Mouse (Mus musculus) liver, embryonic 16.5 days (tissue): ENCODE results near the gene Creb3l4. TPM values are rescaled to one million over a fixed set of nuclear protein-coding genes. Genes with fewer than 3 reads are reported as not detected.

Experiments
- ATAC-seq: fragments of 200-750 bp; cut with Nextera tagmentation; 2 replicates; pipeline ENCODE4 v1.8.0; 2017; ENCODE audit warnings: low read depth, mild to moderate bottlenecking, moderate number of reproducible peaks, moderate library complexity
- H3K27ac ChIP-seq: fragments of 300-500 bp; sonication (generic); 2 replicates; pipeline ENCODE4 v1.5.1; 2014; ENCODE audit warnings: mild to moderate bottlenecking, low read length
- H3K27me3 ChIP-seq: fragments of 300-500 bp; sonication (generic); 2 replicates; pipeline ENCODE4 v1.6.1; 2014; ENCODE audit warnings: low read depth, low read length, mixed read lengths; ENCODE audit not compliant: control insufficient read depth, insufficient read depth
- H3K36me3 ChIP-seq: fragments of 300-500 bp; sonication (generic); 2 replicates; pipeline ENCODE4 v1.6.1; 2014; ENCODE audit warnings: mild to moderate bottlenecking; ENCODE audit not compliant: control insufficient read depth, insufficient read depth
- H3K4me1 ChIP-seq: fragments of 300-500 bp; sonication (generic); 2 replicates; pipeline ENCODE4 v1.6.1; 2014; ENCODE audit warnings: low read depth, low read length, mixed read lengths; ENCODE audit not compliant: control insufficient read depth
- H3K4me2 ChIP-seq: fragments of 300-500 bp; sonication (generic); 2 replicates; pipeline ENCODE4 v1.6.1; 2014; ENCODE audit warnings: low read depth, low read length, mixed read lengths
- H3K4me3 ChIP-seq: fragments of 300-500 bp; sonication (generic); 2 replicates; pipeline ENCODE4 v1.5.1; 2014; ENCODE audit warnings: low read depth, mild to moderate bottlenecking, low read length
- H3K9ac ChIP-seq: fragments of 300-500 bp; sonication (generic); 2 replicates; pipeline ENCODE4 v1.6.1; 2014; ENCODE audit warnings: low read depth, low read length
- H3K9me3 ChIP-seq: fragments of 300-500 bp; sonication (generic); replicated peaks from 2 replicates; pipeline ENCODE4 v1.6.1; 2016; ENCODE audit warnings: low read length; ENCODE audit not compliant: control insufficient read depth
- WGBS: fragments of 180-500 bp; shearing (Covaris S2); extraction: QIAGEN DNeasy Blood & Tissue Kit; methylation state at CpG from one replicate; pipeline ENCODE4 v1.1.7; 2014; ENCODE audit not compliant: insufficient replicate concordance; 5-methylcytosine and 5-hydroxymethylcytosine counted together
- polyA plus RNA-seq: library from polyadenylated mRNA; unstranded; fragments of >200 nt; fragmentation: Nextera tagmentation; extraction: Ambion mirVana; gene quantifications from 2 replicates; pipeline ENCODE4 v1.2.1, GENCODE M21; 2015

Gene Creb3l4
- polyA plus RNA-seq, 1 experiment from 2014 or later: 0.41 TPM

DNA sequence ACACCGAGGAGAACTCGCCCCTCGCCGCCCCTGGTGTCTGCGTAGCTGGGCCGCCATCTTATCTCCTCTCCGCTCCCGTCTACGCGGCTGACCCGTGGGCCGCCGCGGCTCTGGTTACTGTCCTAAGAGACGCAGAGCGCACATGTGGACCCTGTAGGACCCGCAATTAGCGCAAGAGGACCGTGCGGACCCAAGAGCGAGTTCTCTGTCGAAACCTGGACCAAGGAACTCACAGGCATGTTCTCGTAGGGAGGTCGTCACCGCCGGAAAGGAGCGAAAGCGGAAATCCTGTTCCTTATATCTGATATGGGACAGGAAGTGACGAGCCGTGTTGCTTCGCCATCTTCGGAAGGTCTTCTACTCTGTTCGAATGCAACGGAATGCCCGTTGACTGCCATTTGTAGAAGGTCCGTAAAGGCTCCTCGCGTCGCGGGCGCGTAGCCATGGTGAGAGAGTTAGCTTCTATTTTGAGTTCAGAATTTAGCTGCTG is 29.9 kb downstream of the Creb3l4 start, which contains the start of the genes Rps27 and Rab13:
Gene Rps27, minus strand, starts transcription at position 275 of the 490 bp plus-strand sequence.
Gene Rab13, plus strand, starts transcription at position 319 of the 490 bp plus-strand sequence.
- H3K4me2 ChIP-seq: peak within 1 kb of the TSS; percentile 71
- peaks cover 24% of the 10 kb centered on the region for H3K4me1 ChIP-seq
- WGBS: under 1% methylated on average over 42 of the region's 42 CpGs
- ATAC-seq: peak; percentile 93
- peak within 1 kb of the TSS; percentile 77 for H3K9ac ChIP-seq
- peak within 1 kb of the TSS; percentile 80 for H3K27ac ChIP-seq
- no peaks in the 10 kb centered on the region; the same call in 1 of the 2 replicates for H3K27me3 ChIP-seq
- peak within 1 kb of the TSS; percentile 84 for H3K4me3 ChIP-seq
- peaks cover 34% of the 10 kb centered on the region for H3K36me3 ChIP-seq
- no peaks in the 10 kb centered on the region for H3K9me3 ChIP-seq

DNA sequence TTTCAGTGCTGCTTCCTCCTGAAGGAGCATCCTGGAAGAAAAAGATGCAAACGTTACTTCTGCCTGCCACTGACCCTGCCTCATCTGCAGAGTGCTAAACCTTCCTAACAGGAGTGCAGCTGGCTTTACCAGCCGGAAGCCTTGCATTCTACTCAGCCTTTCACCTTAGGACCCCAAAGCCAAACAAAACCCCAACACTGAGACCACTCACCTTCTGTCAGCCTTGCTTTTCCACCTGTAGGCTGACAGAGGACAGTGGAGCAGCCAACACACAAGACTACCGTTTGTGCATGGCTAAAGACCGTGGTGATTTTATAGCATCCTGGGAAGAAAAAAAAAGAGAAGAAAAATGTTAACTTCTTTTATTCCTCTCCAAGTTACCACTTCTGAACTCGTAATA is 30.6 kb downstream of the Creb3l4 start:
- no peaks in the 10 kb centered on the region; the same call in 1 of the 2 replicates for H3K27me3 ChIP-seq
- no peak for ATAC-seq
- no peaks in the 10 kb centered on the region for H3K9me3 ChIP-seq
- 4% methylated on average over 5 of the region's 5 CpGs for WGBS
- H3K27ac ChIP-seq: no peak overlapping the region
- H3K4me2 ChIP-seq: peak overlapping the region; percentile 71
- peaks cover 41% of the 10 kb centered on the region for H3K36me3 ChIP-seq
- peak overlapping the region; percentile 84 for H3K4me3 ChIP-seq
- H3K4me1 ChIP-seq: peaks cover 24% of the 10 kb centered on the region
- peak overlapping the region; percentile 77 for H3K9ac ChIP-seq

DNA sequence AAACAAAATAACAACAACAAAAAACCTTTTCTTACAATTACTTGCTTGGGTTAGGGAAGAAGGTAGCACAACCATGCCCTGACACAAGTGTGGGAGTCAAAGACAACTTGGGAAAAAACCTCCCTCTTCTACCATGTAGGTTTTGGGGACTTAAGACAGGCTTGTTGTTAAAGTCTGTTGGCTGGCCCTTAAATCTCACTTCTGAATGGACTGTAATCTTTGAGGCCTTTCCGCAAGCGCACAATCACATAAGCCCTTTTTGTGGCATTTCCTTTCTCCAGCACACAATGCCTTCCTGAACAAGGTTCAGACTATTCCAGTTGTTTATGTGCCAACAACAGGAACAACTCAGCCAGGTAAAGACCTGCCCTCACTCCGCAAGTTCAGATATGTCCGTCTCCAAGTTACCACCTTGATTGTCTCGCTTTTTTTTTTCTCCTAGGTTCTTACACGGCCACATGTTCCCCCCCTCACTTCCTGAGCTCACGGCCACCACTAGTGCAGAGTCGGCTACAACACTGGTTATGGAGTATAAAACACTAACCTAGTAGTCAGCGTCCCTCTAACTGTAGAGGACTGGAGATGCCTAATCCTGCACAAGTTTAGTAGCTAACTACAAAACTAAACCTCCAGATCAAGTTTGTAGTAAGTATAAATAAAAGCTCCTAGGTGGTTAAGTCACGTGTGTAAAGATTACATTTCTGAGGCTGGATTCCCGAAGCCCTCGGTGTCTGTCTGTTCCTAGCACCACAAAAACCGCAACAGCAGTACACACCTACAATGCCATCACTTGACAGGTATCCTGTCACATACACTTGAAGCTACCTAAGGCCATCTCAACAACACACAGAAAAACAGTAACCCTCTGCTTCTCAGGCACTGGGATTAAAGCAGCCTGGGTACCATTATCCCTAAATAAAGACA is 31.6 kb downstream of the Creb3l4 start:
- WGBS: 44% methylated on average over 13 of the region's 13 CpGs
- H3K4me3 ChIP-seq: peak overlapping the region; percentile 84
- ATAC-seq: no peak
- H3K36me3 ChIP-seq: peaks cover 41% of the 10 kb centered on the region
- peak overlapping the region; percentile 77 for H3K9ac ChIP-seq
- no peaks in the 10 kb centered on the region for H3K9me3 ChIP-seq
- H3K4me2 ChIP-seq: peak overlapping the region; percentile 71
- H3K27me3 ChIP-seq: no peaks in the 10 kb centered on the region; the same call in 1 of the 2 replicates
- no peak overlapping the region for H3K27ac ChIP-seq
- peaks cover 24% of the 10 kb centered on the region for H3K4me1 ChIP-seq

DNA sequence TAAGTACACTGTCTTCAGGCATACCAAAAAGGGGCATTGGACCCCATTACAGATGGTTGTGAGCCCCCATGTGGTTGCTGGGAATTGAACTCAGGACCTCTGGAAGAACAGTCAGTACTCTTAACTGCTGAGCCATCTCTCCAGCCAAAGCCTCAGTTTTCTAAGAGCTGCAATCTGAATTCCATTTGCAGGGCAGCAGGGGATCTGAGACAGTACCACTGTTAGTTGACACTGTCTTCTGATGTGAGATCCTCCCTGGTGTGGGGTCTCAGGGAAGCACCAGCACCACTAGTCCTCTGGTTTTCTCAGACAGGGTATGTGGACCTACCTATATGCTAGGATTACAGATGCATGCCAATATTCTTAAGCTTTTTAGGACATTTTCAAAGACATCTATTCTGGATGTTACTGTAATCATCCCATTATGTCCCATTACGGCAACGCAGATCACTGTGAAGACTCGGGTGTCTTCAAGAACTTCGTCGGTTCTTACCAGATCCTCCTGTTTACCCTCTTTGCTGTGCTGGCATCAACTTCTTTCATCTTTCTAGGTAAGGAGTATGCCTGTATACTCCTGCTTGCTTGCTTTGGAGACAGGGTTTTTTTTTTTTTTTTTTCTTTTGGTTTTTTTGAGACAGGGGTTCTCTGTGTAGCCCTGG is 33.3 kb downstream of the Creb3l4 start:
- 86% methylated on average over 5 of the region's 5 CpGs for WGBS
- Histone ChIP-seq H3K27ac (no peak overlapping the region), H3K36me3 (peaks cover 41% of the 10 kb centered on the region)

DNA sequence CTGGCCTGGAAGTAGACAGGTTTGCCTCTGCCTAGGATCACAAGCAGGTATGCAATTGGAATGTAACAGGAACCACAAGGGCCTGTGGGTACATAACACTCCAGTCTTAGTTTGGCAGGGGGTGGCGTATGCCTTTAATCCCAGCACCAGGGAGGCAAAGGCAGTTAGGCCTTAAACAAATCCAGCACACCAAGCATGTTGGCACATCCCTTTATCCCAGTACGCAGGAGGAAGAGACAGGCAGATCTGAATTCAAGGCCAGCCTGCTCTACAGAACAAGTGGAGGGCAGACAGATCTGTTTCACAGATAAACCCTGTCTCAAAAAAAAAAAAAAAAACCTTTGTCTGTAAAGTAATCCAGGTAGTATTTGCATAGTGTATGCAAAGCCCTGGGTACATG is 34.6 kb downstream of the Creb3l4 start:
- H3K4me3 ChIP-seq: no peak overlapping the region
- no peaks in the 10 kb centered on the region for H3K9me3 ChIP-seq
- H3K27ac ChIP-seq: no peak overlapping the region
- peaks cover 41% of the 10 kb centered on the region for H3K36me3 ChIP-seq
- no peak overlapping the region for H3K9ac ChIP-seq
- no peaks in the 10 kb centered on the region for H3K27me3 ChIP-seq
- 76% methylated on average over 2 of the region's 2 CpGs for WGBS
- no peak overlapping the region for H3K4me2 ChIP-seq
- H3K4me1 ChIP-seq: peaks cover 17% of the 10 kb centered on the region
- no peak for ATAC-seq

More for the DNA sequence above, 33.3 kb downstream of the Creb3l4 start:
- no peaks in the 10 kb centered on the region for H3K9me3 ChIP-seq
- no peak for ATAC-seq
- peaks cover 24% of the 10 kb centered on the region for H3K4me1 ChIP-seq
- no peak overlapping the region for H3K4me3 ChIP-seq
- H3K4me2 ChIP-seq: no peak overlapping the region
- no peaks in the 10 kb centered on the region for H3K27me3 ChIP-seq
- H3K9ac ChIP-seq: no peak overlapping the region

DNA sequence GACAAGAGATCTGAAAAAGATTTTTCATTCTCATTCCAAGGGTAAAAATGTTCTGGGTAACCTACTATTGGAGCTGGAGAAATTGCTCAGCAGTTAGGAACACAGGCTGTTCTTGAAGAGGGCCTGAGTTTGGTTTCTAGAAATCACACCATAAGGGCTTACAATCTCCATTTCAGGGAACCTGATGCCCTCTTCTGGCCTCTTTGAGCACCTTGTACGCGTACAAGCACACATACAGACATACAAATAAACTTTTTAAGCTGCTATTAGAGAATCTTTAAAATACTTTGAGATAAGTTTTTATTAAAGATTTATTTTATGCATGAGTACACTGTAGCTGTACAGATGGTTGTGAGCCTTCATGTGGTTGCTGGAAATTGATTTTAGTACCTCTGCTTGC is 38.7 kb downstream of the Creb3l4 start:
- Histone ChIP-seq H3K9me3 (no peaks in the 10 kb centered on the region), H3K4me2 (no peak overlapping the region), H3K4me1 (no peaks in the 10 kb centered on the region; the same call in none of the 2 replicates), H3K27me3 (no peaks in the 10 kb centered on the region), H3K27ac (no peak overlapping the region), H3K4me3 (no peak overlapping the region), H3K9ac (no peak overlapping the region), H3K36me3 (peaks cover 17% of the 10 kb centered on the region)
- WGBS: 81% methylated on average over 2 of the region's 2 CpGs
- ATAC-seq: no peak

DNA sequence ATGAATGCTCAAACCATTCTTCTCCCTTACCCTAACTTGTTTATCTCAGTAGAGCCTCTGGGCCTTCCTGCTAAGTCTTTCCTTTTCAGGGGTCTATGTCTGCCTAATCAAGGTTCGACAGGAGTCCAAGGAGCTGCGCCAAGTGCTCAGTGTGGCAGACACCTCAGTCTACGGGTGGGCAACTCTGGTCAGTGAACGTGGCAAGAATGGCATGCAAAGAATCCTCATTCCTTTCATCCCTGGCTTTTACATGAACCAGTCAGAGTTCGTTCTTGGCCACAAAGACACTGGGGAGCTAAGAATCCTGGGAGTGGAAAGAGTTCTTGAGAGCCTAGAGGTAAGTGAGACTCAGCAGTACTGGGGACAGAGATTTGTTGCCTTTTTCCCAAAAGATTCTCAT is 39.7 kb downstream of the Creb3l4 start:
- WGBS: 58% methylated on average over 5 of the region's 5 CpGs
- ATAC-seq: no peak
- no peak overlapping the region for H3K4me3 ChIP-seq

DNA sequence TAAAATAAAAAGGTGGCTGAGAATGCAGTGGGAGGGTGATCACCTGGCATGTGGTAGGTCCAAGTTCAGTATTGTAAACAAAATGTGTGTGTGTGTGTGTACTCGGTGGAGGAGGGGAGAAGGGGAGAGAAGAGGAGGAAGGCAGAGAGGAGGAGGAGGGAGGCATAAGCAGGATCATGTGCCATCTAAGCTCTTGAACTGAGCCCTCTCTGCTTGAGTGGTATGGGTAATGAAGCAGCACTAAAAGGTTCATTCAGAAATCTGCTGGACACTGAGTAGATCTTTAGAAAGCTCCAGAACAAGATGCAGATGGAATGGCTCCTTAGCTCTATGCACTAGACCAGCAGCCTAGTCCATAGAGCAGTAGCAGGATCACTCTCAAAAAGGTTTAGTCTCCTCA is 40.4 kb downstream of the Creb3l4 start:
- peaks cover 2% of the 10 kb centered on the region for H3K36me3 ChIP-seq
- H3K9ac ChIP-seq: no peak overlapping the region
- H3K9me3 ChIP-seq: no peaks in the 10 kb centered on the region
- WGBS: 43% methylated on average over 1 of the region's 1 CpGs
- H3K4me3 ChIP-seq: no peak overlapping the region
- no peak overlapping the region for H3K27ac ChIP-seq
- no peaks in the 10 kb centered on the region for H3K4me1 ChIP-seq
- no peak for ATAC-seq
- no peaks in the 10 kb centered on the region for H3K27me3 ChIP-seq
- H3K4me2 ChIP-seq: no peak overlapping the region

More for the DNA sequence above, 39.7 kb downstream of the Creb3l4 start:
- H3K27me3 ChIP-seq: no peaks in the 10 kb centered on the region
- H3K27ac ChIP-seq: no peak overlapping the region
- no peaks in the 10 kb centered on the region for H3K9me3 ChIP-seq
- H3K4me1 ChIP-seq: no peaks in the 10 kb centered on the region; the same call in 1 of the 2 replicates
- H3K36me3 ChIP-seq: peaks cover 9% of the 10 kb centered on the region
- H3K9ac ChIP-seq: no peak overlapping the region
- H3K4me2 ChIP-seq: no peak overlapping the region
